Mouse (Mus musculus): ENCODE results near the gene Aspscr1. TPM values are rescaled to one million over a fixed set of nuclear protein-coding genes. Genes with fewer than 3 reads are reported as not detected.
A peak's percentile ranks its signal among the peaks of the same experiment; 100 is the strongest.
"Not testable (repeated sequence)": the region's sequence is repeated elsewhere in the genome, so short reads cannot be mapped to it uniquely, and the experiment has no call there.

The Aspscr1 gene
- total RNA-seq, 2 experiments from 2014 or later = 48.6 to 55.3 TPM

- DNase-seq (ENCODE audit: low spot score in 2 of 2) = no peak
Observed at GRCm38 (mm10) chr11:120711980-120712604, 39.3 kb downstream of the Aspscr1 start.

GRCm38 (mm10) chr11:120712771-120713568 lies 40.2 kb downstream of the Aspscr1 start:
- DNase-seq (ENCODE audit: low spot score in 2 of 2) = peak in 1 of 2 experiments; percentile 56

- DNase-seq (ENCODE audit: low spot score in 2 of 2) = peak; percentile 85 to 95
Observed at GRCm38 (mm10) chr11:120713580-120714518, 41.1 kb downstream of the Aspscr1 start, which contains the start of the genes Cenpx and Lrrc45. TSS of gene Cenpx (minus strand) at chr11:120713738. TSS of gene Lrrc45 (plus strand) at chr11:120713925.

GRCm38 (mm10) chr11:120714546-120714945 lies 41.8 kb downstream of the Aspscr1 start:
- no peak for DNase-seq (ENCODE audit: low spot score in 2 of 2)

DNA sequence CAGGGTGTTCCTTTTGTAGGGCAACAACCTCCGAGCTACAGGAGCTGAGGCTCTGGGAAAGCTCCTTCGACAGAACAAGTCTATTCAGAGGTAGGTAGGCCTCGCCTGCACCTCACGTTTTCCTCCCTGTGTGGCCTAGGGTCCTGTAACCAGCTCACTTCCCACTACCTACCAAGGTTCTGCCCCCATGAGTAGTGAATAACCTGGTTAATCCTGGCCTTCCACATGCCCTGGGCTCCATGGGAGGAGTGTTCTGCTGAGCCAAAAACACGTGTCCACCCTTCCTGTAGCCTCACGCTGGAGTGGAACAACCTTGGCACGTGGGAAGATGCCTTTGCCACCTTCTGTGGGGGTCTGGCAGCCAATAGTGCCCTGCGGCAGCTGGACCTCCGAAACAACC lies 42.4 kb downstream of the Aspscr1 start:
- DNase-seq (ENCODE audit: low spot score in 2 of 2) = no peak

DNA sequence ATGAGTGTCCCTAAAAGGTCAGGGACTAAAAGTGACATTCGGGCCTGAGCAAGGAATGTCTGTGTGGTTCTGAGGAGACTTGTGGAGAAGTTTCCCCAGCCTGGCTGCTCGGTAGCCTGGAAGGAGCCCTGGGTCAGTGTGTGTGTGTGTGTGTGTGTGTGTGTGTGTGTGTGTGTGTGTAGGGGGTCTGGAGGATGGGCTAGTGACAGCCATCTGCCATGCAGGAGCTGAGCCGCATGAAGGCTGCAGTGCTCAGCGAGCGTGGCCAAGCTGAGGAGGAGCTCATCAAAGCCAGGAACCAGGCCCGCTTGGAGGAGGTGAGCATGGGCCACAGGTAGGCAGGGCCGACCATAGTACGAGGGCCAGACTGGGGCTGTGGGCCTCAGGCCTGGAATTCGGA lies 46.5 kb downstream of the Aspscr1 start:
- no peak for DNase-seq (ENCODE audit: low spot score in 2 of 2)

- DNase-seq (ENCODE audit: low spot score in 2 of 2) = no peak
Observed at GRCm38 (mm10) chr11:120719841-120720376, 47.1 kb downstream of the Aspscr1 start.

- DNase-seq (ENCODE audit: low spot score in 2 of 2) = peak; percentile 89 to 91
Observed at GRCm38 (mm10) chr11:120720450-120720849, 47.7 kb downstream of the Aspscr1 start.

- peak; percentile 64 to 77 for DNase-seq (ENCODE audit: low spot score in 2 of 2)
Observed at GRCm38 (mm10) chr11:120721124-120722066, 48.6 kb downstream of the Aspscr1 start, which contains the start of gene Rac3. TSS of gene Rac3 (plus strand) at chr11:120721470.

- DNase-seq (ENCODE audit: low spot score in 2 of 2) = no peak
Observed at GRCm38 (mm10) chr11:120722067-120722630, 49.4 kb downstream of the Aspscr1 start.

- no peak for DNase-seq (ENCODE audit: low spot score in 2 of 2)
Observed at GRCm38 (mm10) chr11:120722761-120723382, 50.1 kb downstream of the Aspscr1 start.

DNA sequence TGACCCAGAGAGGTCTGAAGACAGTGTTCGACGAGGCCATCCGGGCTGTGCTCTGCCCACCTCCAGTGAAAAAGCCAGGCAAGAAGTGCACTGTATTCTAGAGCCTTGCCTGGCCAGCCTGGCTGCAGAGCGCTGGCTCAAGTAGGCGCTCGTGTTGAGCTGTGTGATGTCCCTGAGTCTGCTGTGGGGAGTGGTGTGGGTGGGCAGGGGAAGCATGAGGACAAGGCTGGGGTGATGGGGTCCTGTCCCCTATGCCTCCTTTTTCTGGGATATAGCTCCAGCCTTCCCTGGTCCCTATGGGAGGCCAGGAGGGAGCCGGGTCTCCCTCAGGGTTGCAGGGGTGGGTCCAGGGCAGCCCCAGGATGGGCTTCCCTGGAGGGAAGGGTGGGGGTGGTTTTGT lies 50.7 kb downstream of the Aspscr1 start:
- DNase-seq (ENCODE audit: low spot score in 2 of 2) = no peak

DNA sequence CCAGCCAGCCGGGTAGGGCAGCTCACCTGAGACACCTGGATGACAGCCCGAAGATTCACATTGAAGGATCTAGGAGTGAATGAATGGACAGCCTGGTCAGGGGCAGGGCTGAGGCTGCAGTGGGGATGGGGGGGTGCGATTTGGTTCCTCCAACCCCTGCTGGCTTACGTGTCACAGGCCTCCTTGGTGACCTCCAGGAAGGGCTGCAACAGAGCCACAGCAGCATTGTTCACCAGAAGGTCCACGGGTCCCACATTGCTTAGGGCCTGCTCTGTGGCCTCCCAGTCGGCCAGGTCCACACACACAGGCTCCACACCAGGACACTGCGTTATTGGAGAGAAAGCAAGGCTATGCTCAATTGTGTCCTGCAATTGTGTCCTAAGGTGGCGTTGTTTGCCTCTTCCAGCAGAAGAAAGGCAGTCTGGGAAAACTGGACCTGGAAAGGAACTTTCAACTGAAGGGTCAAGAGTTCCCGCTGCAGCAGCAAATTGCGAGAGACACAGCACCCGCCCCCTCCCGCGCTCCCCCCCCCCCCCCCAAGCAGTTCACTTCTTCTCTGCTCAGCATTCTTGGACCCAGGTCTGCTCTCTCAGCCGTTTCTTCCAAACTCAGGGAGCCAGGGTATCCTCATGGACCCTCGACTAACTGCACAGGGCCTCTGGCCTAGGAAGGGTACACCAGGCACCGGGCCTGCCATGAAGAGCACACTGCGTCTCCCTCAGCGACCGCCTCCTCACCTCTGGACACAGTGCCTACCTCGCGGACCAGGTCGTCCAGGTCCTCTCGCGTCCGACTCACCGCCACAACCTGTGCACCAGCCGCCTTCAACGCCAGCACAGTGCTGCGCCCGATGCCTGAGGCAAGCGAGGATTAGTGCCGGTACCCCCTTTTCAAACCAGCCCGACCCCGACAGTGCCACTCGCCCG lies 53.7 kb downstream of the Aspscr1 start:
- DNase-seq (ENCODE audit: low spot score in 2 of 2) = no peak

DNA sequence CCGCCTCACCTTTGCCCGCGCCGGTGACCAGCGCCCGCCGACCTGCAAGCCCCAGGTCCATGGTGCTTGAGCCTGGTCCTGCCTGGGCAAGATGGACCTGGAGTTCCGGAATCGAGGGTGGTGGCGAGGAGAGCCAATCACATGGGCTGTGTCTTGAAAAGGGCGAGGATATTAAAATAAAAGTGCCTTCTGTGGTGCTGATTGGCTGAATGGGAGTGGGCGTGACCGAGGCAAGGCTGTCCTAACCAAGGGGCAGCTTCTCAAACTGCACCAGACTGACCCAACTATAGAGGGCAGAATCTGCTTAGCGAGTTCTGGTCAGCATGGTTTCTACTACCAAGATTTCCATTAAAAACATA lies 54.4 kb downstream of the Aspscr1 start, which contains the start of gene Dcxr:
TSS of gene Dcxr (minus strand) at position 113 of the 359 bp plus-strand sequence.
- DNase-seq (ENCODE audit: low spot score in 2 of 2) = peak; percentile 56 to 80

GRCm38 (mm10) chr11:120727564-120727963 lies 54.8 kb downstream of the Aspscr1 start:
- DNase-seq (ENCODE audit: low spot score in 2 of 2) = no peak

DNA sequence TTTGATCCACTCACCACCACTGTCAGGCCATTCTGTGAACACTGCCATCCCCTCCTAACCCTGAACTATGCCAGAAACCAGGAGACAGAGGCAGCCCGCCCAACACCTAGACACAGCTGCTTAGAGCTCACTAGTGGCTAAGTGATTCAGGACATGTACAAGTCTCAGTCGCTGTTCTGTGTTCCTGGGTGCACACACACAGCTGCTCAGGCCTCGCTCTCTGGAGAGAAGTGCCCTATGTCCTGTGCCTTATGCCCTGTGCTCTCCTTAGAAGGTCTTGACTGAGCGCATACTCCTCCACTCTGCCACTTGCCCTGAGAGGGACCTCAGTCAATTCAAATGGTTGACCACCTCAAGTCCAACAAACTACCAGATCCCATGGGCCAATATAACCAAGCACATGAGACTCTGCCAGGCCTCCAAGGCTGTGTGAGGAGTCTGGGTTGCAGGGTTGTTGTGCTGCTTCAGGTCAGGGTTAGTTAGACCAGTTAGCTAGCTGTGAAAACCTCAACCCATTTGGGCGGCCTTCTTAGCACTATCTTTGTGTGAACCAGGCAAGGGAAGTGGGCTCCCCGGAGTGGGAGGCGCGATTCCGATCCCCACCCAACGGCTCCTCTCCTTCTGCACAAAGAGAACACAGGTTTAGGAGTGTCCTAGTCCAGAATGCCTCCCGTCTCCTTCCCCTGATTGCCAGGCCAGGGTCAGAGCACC lies 55.9 kb downstream of the Aspscr1 start:
- no peak for DNase-seq (ENCODE audit: low spot score in 2 of 2)

- not testable (repeated sequence) for DNase-seq (ENCODE audit: low spot score in 2 of 2)
Observed at GRCm38 (mm10) chr11:120729432-120730050, 56.8 kb downstream of the Aspscr1 start.

Measured in gastrocnemius, postnatal 4 days (tissue).